Mouse (Mus musculus) adrenal gland, postnatal 14 days (tissue): ENCODE measurements at regions not wholly inside any gene's neighbourhood (a gene's known extent, or its start where the extent isn't known, plus 50 kb on each side); places are given as distances from the start of the nearest gene placed in this dataset.

Experiments used
- DNase-seq: peaks from one replicate; pipeline ENCODE4 v3.0.0; 2021; ENCODE audit warnings: mixed read lengths

DNA sequence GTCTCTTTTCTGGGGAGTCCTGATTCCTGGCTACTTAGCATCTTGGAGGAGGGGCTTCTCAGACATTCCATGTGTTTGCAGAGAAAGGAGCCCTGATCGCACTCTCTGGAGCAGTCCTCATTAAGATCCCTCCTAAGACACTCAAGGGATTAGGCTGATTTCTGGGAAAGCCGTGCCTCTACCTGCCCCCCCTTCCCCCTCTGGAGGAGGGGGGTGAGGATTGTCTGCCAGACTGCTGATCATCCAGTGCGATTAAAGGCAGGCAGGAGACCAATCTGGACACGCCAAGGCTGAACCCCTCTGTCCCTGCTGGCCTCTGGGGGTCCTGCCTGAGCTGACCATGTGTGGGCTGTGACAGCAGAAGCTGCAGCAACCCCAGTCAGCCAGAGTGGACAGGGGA, 65.4 kb downstream of the Vegfa start:
- no peak for DNase-seq

- no peak for DNase-seq
Measured at GRCm38 (mm10) chr17:45964031-45964430, 68.1 kb downstream of the Vegfa start.

GRCm38 (mm10) chr17:45963332-45963731, 68.8 kb downstream of the Vegfa start:
- DNase-seq = no peak

DNA sequence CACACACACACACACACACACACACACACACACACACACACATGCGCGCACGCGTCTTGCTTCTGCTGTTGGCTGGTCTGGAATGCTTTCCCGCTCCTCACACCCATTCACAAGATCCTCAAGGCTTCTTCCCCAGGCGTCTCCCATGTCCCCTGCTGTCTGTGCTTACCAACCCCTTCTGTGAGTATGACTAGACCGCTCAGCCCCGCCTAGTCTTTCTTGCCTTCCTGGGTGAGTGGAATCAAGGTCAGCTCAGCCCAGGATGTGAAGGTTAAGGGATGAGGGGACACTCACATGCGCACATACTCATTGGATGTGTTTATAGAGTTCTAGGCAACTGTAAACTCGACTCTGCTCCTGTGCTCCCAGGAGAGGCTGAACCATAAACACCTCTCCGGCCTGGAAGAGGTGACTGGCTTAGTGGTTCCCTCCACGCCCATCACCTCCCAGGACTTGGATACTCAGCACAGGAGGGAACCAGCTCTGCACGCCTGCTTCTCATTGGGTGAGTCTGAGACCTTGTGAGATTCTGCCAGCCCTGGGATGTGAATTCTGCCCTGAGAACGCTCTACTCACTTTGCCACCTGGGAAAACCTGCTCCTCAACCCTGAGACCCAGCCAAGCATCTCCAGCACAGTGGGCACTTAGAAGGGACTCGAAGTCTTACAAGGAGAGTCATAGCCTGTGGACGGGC, 70.4 kb downstream of the Vegfa start:
- peak; percentile 80 for DNase-seq

DNA sequence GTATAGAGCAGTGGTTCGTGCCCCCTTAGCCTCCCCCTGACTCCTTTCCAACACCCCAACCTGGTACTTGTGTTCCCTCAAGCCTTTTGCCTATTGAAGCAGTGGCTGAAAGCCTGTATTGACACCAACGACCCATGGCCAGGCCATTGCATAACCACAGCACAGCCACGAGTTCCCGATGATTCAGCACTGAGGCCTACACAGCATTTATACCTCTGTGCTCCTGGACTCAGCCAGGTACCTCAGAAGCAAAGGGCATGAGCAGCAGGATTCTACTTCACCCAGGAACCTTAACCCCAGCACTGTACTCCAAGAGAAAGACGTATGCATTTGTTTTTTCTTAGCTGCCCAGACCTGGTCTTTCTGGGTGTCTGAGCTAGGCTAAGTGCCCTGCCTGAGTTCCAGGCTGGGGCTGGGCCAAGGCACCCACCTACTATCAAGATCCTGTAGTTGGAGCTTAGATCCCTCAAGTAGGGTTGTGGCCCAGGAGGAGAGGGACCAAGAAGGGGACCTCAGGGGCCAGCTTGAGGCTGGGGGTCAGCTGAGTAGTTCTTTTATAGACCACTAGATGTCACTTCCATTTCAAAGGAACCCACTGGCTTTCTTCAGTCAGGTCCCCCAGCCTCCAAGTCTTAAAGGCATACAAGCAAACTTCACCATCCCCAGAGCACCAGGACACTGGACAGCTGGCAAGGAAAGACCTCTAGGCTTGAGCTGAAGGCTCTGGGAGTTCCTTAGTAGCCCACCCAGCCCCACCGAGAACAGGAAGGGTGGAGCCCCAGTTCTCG, 73.9 kb downstream of the Vegfa start:
- peak; percentile 69 for DNase-seq

DNA sequence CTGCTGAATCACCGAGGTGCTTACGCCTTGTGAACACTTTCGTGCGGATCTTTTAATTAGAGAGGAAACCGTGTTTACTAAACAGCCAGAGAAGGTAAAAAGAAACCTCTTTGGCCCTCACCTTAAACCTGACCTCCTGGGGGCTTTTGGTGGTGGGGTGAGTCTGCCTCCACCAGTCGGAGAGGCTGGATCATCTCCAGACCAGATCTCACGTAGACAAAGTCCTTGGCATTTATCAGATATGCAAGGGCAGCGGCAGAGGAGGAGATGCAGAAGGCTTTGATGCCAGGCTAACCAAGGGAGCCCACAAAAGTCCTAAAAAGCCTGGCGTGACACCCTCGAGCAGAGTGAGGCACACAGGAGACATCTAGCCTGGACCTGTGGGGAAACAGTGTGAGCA, 76.7 kb downstream of the Vegfa start:
- peak; percentile 80 for DNase-seq

GRCm38 (mm10) chr17:45954824-45955223, 77.3 kb downstream of the Vegfa start:
- peak; percentile 27 for DNase-seq

- no peak for DNase-seq
Measured at GRCm38 (mm10) chr17:45953523-45953922, 78.6 kb downstream of the Vegfa start.

DNA sequence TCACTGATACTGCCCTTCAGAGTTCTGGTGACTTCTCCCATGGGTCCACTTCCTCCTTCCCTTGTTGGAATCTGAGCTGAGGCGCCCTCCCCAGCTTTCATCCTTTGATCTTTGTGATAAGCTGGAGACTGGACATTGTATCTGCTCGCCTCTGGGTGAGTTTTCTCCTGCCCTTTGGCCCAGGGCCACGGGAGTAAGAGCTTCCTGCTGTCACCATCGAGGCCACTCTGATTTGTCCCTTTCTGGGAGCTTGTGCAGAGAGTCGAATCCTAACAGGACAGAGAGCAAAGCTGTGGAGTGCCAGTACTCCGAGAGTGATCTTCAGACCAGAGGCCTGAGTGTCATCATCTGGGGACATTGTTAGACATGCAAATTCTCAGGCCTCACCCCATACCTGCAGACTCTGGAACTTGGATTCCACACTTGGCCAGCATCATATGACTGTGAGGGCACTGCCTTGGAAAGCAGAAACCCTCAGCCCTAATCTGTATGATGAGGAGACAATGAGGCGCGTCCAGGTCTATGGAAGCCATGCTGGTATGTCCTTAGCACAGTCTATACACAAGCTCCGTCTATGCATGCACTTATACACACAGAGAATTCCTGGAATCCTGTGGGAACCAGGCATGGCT, 81.5 kb downstream of the Vegfa start:
- peak; percentile 90 for DNase-seq

DNA sequence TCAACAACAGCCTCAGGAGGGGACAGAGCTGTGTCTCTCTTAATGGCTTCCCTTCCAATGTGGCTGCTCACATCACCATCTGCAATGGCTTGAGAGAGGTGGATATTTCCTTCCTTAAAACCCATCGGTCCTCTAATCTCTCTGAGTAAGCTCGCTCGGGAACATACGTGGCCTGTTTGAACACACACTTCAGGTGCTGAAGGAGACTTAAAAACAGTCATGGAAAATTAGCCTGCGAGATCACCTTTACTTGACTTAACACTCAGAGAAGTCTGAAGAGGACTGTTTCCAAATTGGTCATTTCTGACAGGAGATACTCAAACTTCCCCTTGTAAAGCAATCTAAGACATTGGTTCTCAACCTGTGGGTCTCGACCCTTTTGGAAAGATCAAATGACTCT, 83.0 kb downstream of the Vegfa start:
- DNase-seq = no peak

- no peak for DNase-seq
Measured at GRCm38 (mm10) chr17:45948314-45948935, 83.7 kb downstream of the Vegfa start.

DNA sequence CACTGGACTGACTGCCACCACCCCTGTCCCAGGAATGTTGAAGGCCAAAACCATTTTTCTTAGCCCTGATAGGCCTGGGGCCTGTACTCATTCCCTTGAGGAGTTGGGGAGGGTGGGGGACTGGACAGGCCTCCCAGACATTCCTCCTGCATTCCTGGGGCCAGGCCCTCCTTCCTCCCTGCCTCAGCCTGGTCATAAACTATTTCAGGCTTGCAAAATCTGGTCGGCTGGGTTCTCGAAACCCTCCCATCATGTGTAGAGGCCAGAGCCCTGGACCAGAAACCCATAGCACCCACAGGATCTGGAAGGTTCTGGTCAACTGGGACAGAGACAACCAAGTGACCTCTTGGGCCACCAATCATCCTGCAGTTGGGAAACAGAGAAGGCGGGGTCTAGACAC, 87.2 kb downstream of the Vegfa start:
- peak; percentile 47 for DNase-seq

- no peak for DNase-seq
Measured at GRCm38 (mm10) chr17:45943244-45943643, 88.9 kb downstream of the Vegfa start.

DNA sequence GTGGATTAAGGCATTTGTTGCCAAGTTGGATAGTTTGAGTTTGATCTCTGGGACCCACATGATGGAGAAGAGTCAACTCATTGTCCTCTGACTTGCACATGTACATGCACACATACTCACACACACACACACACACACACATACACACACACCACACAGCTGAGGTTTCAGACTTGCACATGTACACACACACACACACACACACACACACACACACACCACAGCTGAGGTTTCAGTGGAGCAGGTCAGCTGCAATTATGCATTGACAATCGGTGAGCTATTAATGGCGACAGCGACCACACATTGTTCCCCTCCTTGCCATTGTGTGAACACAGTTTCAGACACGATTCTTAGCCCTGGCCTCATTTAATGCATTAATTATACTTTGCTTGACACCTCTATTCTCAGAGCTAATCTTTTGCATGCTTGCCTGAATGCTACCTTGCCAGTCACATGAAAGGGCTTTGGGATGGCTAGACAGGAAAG, 90.2 kb downstream of the Vegfa start:
- DNase-seq = no peak

GRCm38 (mm10) chr17:45940121-45940813, 91.9 kb downstream of the Vegfa start:
- DNase-seq = peak; percentile 69

DNA sequence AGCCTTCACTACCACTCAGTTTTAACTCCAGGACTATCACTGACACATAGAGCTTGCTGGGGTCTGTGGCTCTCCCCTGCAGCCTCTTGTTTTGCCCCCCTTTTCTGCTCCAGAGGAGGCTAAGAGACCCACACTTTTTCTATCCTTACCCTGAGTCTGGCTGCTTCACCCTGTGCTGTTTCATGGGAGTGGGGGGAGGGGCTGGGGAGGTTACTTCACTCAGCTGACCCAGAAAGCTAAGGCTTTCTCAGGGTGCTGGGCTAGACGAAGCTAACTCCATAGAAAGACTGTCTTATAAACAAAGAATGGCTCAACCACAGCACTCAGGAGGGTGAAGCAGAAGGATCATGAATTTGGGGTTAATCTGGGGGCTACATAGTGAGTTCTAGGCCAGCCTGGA, 93.9 kb downstream of the Vegfa start:
- peak; percentile 53 for DNase-seq

DNA sequence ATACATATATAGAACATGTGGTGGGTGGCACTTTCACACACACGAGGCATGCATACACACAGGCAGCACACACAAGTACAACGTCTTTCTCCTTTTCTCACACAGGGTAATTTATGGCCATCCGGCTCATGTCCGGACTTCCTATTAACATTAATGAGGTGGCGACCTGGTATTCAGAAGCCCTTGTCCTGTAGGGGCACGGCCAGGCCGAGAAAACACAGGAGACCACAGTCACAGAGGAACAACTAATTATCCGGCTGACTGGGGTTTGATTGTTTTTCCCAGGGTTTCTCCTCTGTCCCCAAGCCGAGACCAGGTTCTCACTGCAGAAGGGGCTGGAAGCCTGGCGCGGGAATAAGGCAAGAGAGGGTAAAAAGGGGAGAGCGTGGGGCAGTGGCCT, 95.6 kb downstream of the Vegfa start:
- DNase-seq = no peak

GRCm38 (mm10) chr17:45935291-45935690, 96.9 kb downstream of the Vegfa start:
- no peak for DNase-seq

GRCm38 (mm10) chr17:45934002-45934401, 98.2 kb downstream of the Vegfa start:
- no peak for DNase-seq

DNA sequence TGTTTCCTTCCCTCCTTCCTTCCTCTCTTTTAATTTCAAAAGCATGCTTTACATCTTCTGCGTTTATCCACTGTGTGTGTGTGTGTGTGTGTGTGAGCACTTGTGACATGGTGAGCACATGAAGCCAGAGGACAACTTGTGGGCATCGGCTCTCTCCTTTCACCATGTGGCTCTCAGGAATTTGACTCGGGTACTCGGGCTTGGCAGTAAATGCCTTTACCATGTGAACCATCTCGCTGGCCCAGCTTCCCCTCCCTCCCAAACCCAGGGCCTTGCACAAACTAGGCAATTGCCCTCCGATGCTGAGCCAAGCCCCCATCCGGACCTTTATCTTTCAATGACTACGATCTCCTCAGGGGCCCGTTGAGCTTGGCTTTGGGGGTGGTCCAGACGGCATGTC, 99.1 kb downstream of the Vegfa start:
- DNase-seq = no peak

DNA sequence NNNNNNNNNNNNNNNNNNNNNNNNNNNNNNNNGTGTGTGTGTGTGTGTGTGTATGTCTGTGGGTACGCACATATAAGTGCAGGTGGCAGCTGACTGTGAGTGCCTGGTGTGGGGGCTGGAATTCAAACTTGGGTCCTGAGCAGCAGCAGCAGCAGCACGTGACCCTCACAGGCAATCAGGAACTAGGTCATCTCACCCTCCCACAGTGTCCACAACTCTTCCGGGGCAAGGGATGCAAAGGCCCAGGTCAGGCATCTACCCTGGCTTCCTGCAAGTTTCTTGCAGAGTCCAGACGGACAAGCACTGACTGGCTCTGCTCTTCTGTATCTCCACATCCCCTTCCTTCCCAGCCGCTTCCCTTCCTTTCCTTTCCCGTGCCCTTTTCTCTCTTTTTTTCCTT, 99.6 kb downstream of the Vegfa start:
- no peak for DNase-seq

GRCm38 (mm10) chr17:45929591-45929990, 102.6 kb downstream of the Vegfa start:
- DNase-seq = no peak
